Mouse (Mus musculus) lung, postnatal 36 days (tissue): ENCODE data around the gene Hmgn3.

Source experiments
- DNase-seq: peaks from one replicate; pipeline ENCODE4 v3.0.0; 2022; ENCODE audit warnings: mixed read lengths

Gene Hmgn3

DNA sequence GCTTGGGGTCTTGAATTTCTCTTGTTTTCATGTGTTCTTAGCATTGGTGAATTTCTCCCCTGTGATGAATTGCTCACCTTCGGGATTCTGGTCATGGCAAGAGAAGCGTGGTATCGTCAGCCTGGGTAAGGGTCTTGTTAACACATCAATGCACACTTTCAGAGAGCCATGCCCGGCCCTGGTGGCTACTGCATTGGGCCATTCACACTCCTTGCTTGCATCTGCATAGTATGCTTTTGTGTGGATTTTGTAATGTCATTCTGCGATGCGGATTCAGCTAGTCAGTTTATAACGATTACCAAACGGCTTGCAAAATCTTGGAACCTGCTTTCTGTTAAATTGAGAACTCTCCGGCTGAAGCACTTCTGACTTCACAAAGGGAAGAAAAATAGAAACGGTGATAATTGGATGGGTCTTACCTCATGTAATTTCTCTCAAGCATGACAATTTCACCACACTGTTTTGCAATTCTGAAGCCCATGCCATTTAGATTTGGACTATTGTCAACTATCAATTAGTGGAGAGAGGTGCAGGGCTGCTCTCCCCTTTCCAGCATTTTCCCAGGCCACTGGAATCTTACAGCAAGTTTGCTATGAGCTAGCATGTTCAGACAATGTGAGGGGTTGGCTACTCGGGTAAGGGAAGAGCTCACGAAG, 47.7 kb downstream of the Hmgn3 start:
- peak; percentile 3 for DNase-seq

DNA sequence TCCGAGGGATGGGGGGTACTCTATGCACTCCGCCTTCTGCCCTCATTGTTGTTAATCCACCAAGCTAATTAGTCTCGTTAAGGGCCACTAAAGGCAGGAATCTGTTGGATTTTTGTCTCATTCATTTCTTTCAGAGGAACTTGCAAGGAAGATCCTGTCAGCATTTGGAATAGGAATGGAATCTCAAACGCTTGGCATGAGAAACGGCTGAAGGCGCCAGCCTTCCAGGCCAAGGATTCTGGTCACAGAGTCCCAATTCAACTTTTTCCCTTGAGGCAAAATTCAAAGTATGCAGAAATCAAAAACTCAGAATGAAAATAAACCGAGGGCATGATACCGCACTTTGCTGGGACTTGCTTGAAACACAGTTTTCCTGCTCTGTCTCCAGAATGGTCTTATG, 48.7 kb downstream of the Hmgn3 start:
- DNase-seq: peak; percentile 19

DNA sequence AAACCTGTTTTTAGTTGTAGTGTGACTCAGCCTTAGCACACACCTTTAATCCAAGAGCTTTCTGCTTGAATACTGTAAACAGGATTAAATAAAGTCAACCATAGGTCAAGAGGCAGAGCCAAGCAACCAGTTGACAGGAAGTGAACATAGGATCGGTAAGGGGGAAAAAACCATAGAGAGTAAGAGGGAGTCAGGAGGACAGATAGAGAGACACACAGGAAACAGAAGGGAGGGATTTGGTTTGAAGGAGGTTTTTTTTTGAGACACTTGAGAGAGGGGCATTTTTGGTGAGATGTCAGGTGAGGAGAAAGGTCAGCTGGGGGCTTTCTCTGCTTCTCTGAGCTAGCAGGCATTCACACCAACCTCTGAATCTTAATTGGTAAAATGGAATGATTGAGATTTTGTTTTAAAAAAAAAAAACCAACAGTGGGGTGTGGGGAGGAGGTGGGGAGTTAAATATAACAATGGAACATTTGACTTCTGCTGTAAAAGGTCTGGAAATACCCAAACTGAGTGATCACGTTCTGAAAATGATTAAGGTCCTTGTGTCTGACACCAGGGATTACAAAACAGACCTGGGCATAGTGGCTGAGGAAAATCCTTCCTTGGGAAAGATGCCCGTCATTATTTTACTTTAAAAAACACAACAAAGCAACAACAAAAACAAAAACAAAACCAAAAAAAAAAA, 51.7 kb downstream of the Hmgn3 start:
- DNase-seq: no peak

DNA sequence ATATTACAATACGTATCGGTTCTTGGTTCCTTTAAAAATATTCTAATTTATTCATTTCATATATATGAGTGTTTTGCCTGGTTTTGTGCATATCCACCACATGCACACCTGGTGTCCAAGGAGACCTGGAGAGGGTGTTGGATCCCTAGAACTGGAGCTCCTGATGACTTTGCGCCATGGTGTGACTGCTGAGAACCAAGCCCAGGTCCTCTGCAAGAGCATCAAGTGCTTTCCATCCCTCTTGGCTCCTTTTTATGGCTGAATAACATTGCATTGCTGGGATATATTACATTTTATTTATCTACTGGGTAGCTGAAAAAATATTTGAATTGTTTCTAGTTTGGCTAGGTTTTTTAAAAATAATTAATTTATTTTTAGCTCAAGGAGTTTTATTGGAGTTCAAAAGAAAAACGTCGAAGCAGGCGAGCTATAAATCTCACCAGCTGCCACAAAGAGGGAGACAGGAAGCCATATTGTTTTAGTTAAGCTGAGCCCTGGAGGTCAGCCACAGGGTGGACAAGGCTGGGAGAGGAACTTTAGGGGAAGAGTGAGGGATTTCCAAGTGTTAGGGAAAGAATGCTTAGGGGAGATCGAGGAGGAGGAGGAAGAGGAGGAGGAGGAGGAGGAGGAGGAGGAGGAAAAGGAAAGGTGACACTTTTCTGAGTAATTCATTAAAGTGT, 62.6 kb downstream of the Hmgn3 start:
- no peak for DNase-seq

DNA sequence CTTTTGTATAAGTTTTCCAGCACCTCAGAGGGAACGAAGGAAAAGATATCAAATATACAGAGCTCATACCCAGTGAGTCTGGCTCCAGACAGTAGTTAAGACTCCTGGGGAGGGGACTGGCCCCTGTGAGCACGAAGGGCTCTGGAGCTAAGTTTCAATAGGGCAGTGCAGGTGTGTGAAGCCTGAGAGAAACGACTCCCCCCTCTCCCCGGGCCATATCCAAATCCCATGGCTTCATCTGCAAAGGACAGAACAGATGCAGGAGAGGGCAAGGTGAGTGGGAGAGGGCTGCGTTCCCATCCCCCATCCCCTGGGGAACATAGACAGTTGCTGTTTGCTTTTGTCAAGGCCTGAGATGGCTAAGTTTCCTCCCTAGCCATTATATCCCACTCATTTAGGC, 63.4 kb downstream of the Hmgn3 start:
- DNase-seq: no peak

DNA sequence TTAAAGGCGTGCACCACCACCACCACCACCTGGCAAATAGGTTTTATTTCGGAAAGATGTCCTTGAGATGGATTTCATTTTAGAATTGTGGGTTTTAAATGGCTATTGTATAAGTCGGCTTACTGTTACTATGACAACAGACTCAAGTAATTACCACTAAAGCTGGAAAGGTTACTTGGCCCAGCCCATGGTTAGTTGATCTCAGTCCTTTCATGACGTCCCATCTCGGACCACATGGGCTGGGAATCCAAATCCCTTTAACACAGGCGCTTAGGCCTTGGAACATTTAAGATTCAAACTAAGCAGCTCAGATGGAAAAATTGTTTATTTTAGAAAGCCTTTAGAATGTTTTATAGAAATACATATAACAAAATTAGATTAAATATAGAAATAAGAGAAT, 64.2 kb downstream of the Hmgn3 start:
- DNase-seq: no peak

DNA sequence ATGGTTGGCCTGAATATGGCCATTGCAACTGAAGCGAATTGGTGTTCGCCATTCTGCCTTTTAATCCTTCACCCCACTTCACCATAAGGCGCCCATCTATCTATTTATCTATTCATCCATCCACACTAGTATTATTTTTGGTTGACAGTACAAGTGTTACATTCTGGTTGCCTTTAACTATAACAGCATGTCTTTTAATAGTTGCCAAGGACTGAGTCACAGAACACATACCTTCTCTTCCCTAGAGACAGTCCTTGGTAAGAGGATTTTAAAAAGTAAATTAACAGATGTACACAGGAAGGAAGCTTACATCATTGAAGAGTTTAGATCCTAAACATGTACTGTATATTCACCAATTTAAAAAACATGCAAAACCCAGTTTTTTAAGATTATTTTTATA, 66.8 kb downstream of the Hmgn3 start:
- DNase-seq: no peak

DNA sequence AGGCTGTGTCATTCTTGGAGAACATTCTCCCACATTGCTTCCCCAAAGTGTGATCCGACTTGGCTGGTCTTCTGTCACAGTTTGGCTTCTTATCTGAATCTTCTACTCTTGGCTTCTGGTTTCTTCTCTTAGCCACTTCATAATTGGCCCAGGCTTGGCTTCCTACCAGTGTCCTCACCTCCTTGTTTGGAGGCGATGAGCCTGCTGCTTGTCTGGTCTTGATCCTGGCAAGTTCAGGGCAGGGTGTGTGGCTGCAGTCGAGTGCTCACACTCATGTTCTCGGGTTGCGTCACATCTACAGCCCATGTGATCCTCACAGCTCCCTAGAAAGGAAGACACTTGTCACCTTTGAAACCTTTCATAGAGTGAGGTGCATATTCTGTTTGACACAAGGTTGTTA, 78.2 kb downstream of the Hmgn3 start:
- DNase-seq: no peak

DNA sequence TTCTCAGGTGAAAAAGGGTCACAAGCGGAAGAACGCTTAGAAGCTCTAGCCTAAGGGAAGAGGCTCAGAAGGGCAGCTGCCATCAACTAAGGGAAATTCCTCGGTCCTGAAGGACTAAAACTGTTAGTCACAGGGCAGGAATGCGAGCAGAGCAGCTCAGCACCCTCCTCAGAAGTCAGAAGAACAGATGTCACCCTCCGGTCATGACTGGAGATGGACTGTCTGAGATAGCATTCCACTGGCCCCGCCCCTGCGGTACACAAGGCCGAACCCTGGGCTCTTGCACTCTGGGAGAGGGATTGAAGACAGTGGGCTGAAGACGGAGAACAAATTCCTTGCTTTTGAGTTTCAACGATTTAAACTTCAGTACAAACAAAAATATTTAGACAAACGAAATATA, 85.2 kb downstream of the Hmgn3 start:
- DNase-seq: peak; percentile 5
